Mouse (Mus musculus) bone marrow macrophage, adult 2 months (primary cell): Measurements from ENCODE around the gene Bcap31. TPM values are rescaled to one million over a fixed set of nuclear protein-coding genes. Genes with fewer than 3 reads are reported as not detected.

Experiments used
- H3K27ac ChIP-seq: 2 replicates; pipeline ENCODE4 v1.5.1; 2012; ENCODE audit warnings: low read depth, low read length; ENCODE audit not compliant: insufficient read depth
- H3K4me1 ChIP-seq: 2 replicates; pipeline ENCODE4 v1.6.1; 2012; ENCODE audit warnings: low read length; ENCODE audit not compliant: control insufficient read depth, insufficient read depth
- H3K4me3 ChIP-seq: 2 replicates; pipeline ENCODE4 v1.5.1; 2012; ENCODE audit warnings: mild to moderate bottlenecking, low read length, moderate library complexity; ENCODE audit not compliant: insufficient read depth
- CTCF ChIP-seq: IDR thresholded peaks from 2 replicates; pipeline ENCODE4 v1.5.1; 2012; ENCODE audit warnings: low read depth, mild to moderate bottlenecking, low read length, moderate library complexity
- POLR2A ChIP-seq: IDR thresholded peaks from 2 replicates; pipeline ENCODE4 v1.6.1; 2012; ENCODE audit warnings: mild to moderate bottlenecking, low read depth, low read length, borderline replicate concordance
- polyA plus RNA-seq: library from polyadenylated mRNA; stranded (reverse); fragments of >200 nt; gene quantifications from 2 replicates; pipeline ENCODE4 v1.2.4, GENCODE M21; 2012; ENCODE audit not compliant: missing spikeins, insufficient read depth, insufficient read length

Gene Bcap31
- polyA plus RNA-seq, 1 experiment = 212 TPM

DNA sequence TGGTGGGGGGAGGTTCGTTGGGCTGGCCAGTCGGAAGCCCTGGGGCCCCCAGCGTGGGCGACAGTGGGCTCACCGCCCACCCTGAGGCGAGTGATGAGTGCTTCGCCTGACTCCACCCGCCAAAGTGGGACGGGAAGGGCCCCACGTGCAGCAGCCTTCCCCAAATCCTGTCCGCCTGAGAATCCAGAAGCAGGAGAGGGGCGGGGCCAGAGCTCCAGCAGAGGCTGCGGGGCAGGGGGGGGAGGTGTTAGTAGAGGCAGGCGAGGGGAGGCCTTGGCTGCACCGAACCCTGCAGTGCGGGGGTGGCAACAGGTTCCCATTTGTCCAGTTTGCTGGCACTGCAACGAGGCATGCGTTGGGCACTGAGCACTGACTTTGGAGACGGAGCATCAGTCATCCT is 78.6 kb downstream of the Bcap31 start:
- TF ChIP-seq POLR2A (no peak), CTCF (no peak)
- H3K4me1 ChIP-seq = no peaks in the 10 kb centered on the region
- H3K27ac ChIP-seq = no peak overlapping the region
- peak overlapping the region; percentile 39 for H3K4me3 ChIP-seq

Other genes starting within 250 kb of the Bcap31 start
- gene Bgn, start 232.6 kb downstream of the Bcap31 start, polyA plus RNA-seq = 21.9 and 25.5 TPM in 2 replicates
- not detected in 2 replicates for gene Atp2b3, start 213.1 kb downstream of the Bcap31 start, polyA plus RNA-seq
- not detected in 2 replicates for gene Dusp9, start 76.8 kb downstream of the Bcap31 start, polyA plus RNA-seq
- not detected in 2 replicates for gene Pnck, start 56.1 kb downstream of the Bcap31 start, polyA plus RNA-seq
- gene Slc6a8, start 43.0 kb downstream of the Bcap31 start, polyA plus RNA-seq = 39.8 and 41.2 TPM in 2 replicates
- gene Abcd1, start 422 bp upstream of the Bcap31 start, polyA plus RNA-seq = 79.6 and 89.1 TPM in 2 replicates
- gene Plxnb3, start 40.9 kb upstream of the Bcap31 start, polyA plus RNA-seq = 4.3 and 4.7 TPM in 2 replicates
- gene Srpk3, start 58.2 kb upstream of the Bcap31 start, polyA plus RNA-seq = 1.2 and 1.5 TPM in 2 replicates
- gene Idh3g, start 70.7 kb upstream of the Bcap31 start, polyA plus RNA-seq = 123 and 136 TPM in 2 replicates
- 213 and 220 TPM in 2 replicates for gene Ssr4, start 70.9 kb upstream of the Bcap31 start, polyA plus RNA-seq
- not detected in 2 replicates for gene Pdzd4, start 108.8 kb upstream of the Bcap31 start, polyA plus RNA-seq
- not detected in 2 replicates for gene Avpr2, start 175.9 kb upstream of the Bcap31 start, polyA plus RNA-seq
- gene L1cam, start 179.9 kb upstream of the Bcap31 start, polyA plus RNA-seq = 32.0 and 36.6 TPM in 2 replicates
- gene Arhgap4, start 205.7 kb upstream of the Bcap31 start, polyA plus RNA-seq = 102 and 106 TPM in 2 replicates
- gene Naa10, start 205.8 kb upstream of the Bcap31 start, polyA plus RNA-seq = 29.6 and 34.5 TPM in 2 replicates
- 162 and 175 TPM in 2 replicates for gene Renbp, start 214.7 kb upstream of the Bcap31 start, polyA plus RNA-seq